In genomic region chr5:136888539-136889355, GRCm38 (mm10) we compare ENCODE assay signal across 12 mouse cellular contexts. TPM values are rescaled to one million over a fixed set of nuclear protein-coding genes. Genes with fewer than 3 reads are reported as not detected.
DNase-seq lines count a peak whose midpoint lies in the region; ATAC-seq and TF ChIP-seq lines count a peak whose summit lies in the region.
"Had no signal": no experiment of that assay in that cellular context is flagged by ENCODE, and none has a peak within 500 bp of the region (broad histone marks: within the 10 kb centered on the region; RNA-seq: fewer than 3 reads in every experiment).

No protein-coding gene starts in this region.

- 43% methylated on average over 19 of the region's 19 CpGs for WGBS in liver, adult 2 months
- WGBS in liver, embryonic 12.5 days (ENCODE audit: insufficient replicate concordance), result 48% methylated on average over 19 of the region's 19 CpGs
- WGBS in embryonic facial prominence, embryonic 12.5 days, result 34% methylated on average over 19 of the region's 19 CpGs
- 41% methylated on average over 19 of the region's 19 CpGs for WGBS in heart, postnatal 0 days

- no peak for TF ChIP-seq CTCF in liver, adult 2 months (IDR thresholded peaks at IDR 0.05; ENCODE audit: low read depth, low read length)
- no peak for TF ChIP-seq CTCF in heart, postnatal 0 days (IDR thresholded peaks at IDR 0.05; ENCODE audit: low read depth)

- no peak overlapping the region for H3K4me2 ChIP-seq in liver, embryonic 12.5 days
- H3K4me2 ChIP-seq in embryonic facial prominence, embryonic 12.5 days (replicated peaks), result peak overlapping the region; percentile 9; the same call in 1 of the 2 replicates
- peak overlapping the region; percentile 35 for H3K4me2 ChIP-seq in heart, postnatal 0 days (ENCODE audit: low read depth, low read length)

- no peaks in the 10 kb centered on the region for H3K79me2 ChIP-seq in liver, adult 2 months (ENCODE audit: control insufficient read depth, insufficient read depth, low read length)

- DNase-seq in liver, adult 2 months (ENCODE audit: extremely low read depth, low read depth, low spot score), result peak; percentile 92
- DNase-seq in heart, postnatal 0 days (ENCODE audit: low spot score), result peak; percentile 28
- peak; percentile 54 for DNase-seq in neural tube, embryonic 10.5 days (ENCODE audit: extremely low spot score, low spot score)
- no peak for DNase-seq in retina, embryonic 14.5 days (ENCODE audit: low spot score)
- no peak for DNase-seq in c-Kit-positive CD71-positive TER-119-positive erythroid progenitor cells, embryonic 14.5 days (ENCODE audit: low spot score)
- DNase-seq in ovary, postnatal 10 days (ENCODE audit: low spot score), result no peak
- DNase-seq: adrenal gland, adult 8-10 months; liver; midbrain, embryonic 14.5 days had no signal

- H3K9ac ChIP-seq in liver, adult 2 months (ENCODE audit: low read depth, low read length), result no peak overlapping the region
- no peak overlapping the region for H3K9ac ChIP-seq in liver, embryonic 12.5 days
- no peak overlapping the region for H3K9ac ChIP-seq in embryonic facial prominence, embryonic 12.5 days
- no peak overlapping the region for H3K9ac ChIP-seq in heart, postnatal 0 days (replicated peaks; ENCODE audit: low read depth, low read length)

- no peaks in the 10 kb centered on the region for H3K27me3 ChIP-seq in liver, adult 2 months (ENCODE audit: control insufficient read depth, insufficient read depth, low read length)
- H3K27me3 ChIP-seq in liver, embryonic 12.5 days (replicated peaks), result peaks cover 26% of the 10 kb centered on the region
- H3K27me3 ChIP-seq in embryonic facial prominence, embryonic 12.5 days, result no peaks in the 10 kb centered on the region
- H3K27me3 ChIP-seq in heart, postnatal 0 days (ENCODE audit: control insufficient read depth, insufficient read depth, low read length), result peaks cover 21% of the 10 kb centered on the region

- H3K4me3 ChIP-seq in liver, adult 2 months (ENCODE audit: insufficient read depth, low read depth, low read length), result no peak overlapping the region
- no peak overlapping the region for H3K4me3 ChIP-seq in liver, embryonic 12.5 days
- no peak overlapping the region for H3K4me3 ChIP-seq in embryonic facial prominence, embryonic 12.5 days
- H3K4me3 ChIP-seq in heart, postnatal 0 days (ENCODE audit: low read depth, low read length), result no peak overlapping the region

- H3K9me3 ChIP-seq in liver, embryonic 12.5 days (replicated peaks), result no peaks in the 10 kb centered on the region
- H3K9me3 ChIP-seq in embryonic facial prominence, embryonic 12.5 days, result no peaks in the 10 kb centered on the region
- H3K9me3 ChIP-seq in heart, postnatal 0 days (replicated peaks; ENCODE audit: control insufficient read depth, low read length), result no peaks in the 10 kb centered on the region

- TF ChIP-seq POLR2A in liver, adult 2 months (IDR thresholded peaks at IDR 0.05; ENCODE audit: extremely low read depth, insufficient read depth, low read length), result no peak

- no peaks in the 10 kb centered on the region for H3K36me3 ChIP-seq in liver, adult 2 months (ENCODE audit: control insufficient read depth, insufficient read depth, low read length)
- H3K36me3 ChIP-seq in liver, embryonic 12.5 days, result no peaks in the 10 kb centered on the region
- no peaks in the 10 kb centered on the region for H3K36me3 ChIP-seq in embryonic facial prominence, embryonic 12.5 days
- H3K36me3 ChIP-seq in heart, postnatal 0 days (replicated peaks; ENCODE audit: control insufficient read depth, insufficient read depth, low read length), result no peaks in the 10 kb centered on the region

- TF ChIP-seq EP300 in heart, postnatal 0 days (IDR thresholded peaks at IDR 0.05; ENCODE audit: low read depth), result no peak

- H3K4me1 ChIP-seq in liver, adult 2 months (ENCODE audit: control insufficient read depth, insufficient read depth, low read length), result peaks cover 5% of the 10 kb centered on the region
- H3K4me1 ChIP-seq in liver, embryonic 12.5 days, result 0 out of 2 replicates have a peak, but pooled peaks cover 4% of the 10 kb centered on the region
- H3K4me1 ChIP-seq in embryonic facial prominence, embryonic 12.5 days, result peaks cover 22% of the 10 kb centered on the region
- H3K4me1 ChIP-seq in heart, postnatal 0 days (ENCODE audit: control insufficient read depth, insufficient read depth), result no peaks in the 10 kb centered on the region

- H3K27ac ChIP-seq in liver, adult 2 months (replicated peaks; ENCODE audit: insufficient read depth, low read depth, low read length), result no peak overlapping the region
- H3K27ac ChIP-seq in liver, embryonic 12.5 days, result no peak overlapping the region
- H3K27ac ChIP-seq in embryonic facial prominence, embryonic 12.5 days, result peak overlapping the region; percentile 83
- peak overlapping the region; percentile 34; the same call in 1 of the 2 replicates for H3K27ac ChIP-seq in heart, postnatal 0 days (ENCODE audit: low read depth)

- ATAC-seq in liver, embryonic 12.5 days, result no peak
- ATAC-seq in embryonic facial prominence, embryonic 12.5 days (ENCODE audit: insufficient number of reproducible peaks, insufficient read depth, low FRiP score, low TSS enrichment), result 0 out of 2 replicates have a peak, but pooled peaks have one; percentile 41
- ATAC-seq in heart, postnatal 0 days (ENCODE audit: insufficient read depth, low read depth), result no peak

RNA-seq across cellular contexts. Expression of gene Col26a1, which starts 5.7 kb away (rescaled TPM):
- total RNA-seq in liver, adult 2 months (2014; rRNA removed), result not detected in 2 replicates
- polyA plus RNA-seq in liver, adult 2 months (2012; rRNA removed), result not detected in 2 replicates
- polyA plus RNA-seq in liver, embryonic 12.5 days (2016; fragmentation: Nextera tagmentation; extraction: Ambion mirVana), result 2.6 and 4.0 TPM in 2 replicates
- 239 and 242 TPM in 2 replicates for polyA plus RNA-seq in embryonic facial prominence, embryonic 12.5 days (2016; fragmentation: Nextera tagmentation; extraction: Ambion mirVana)
- 8.1 and 9.9 TPM in 2 replicates for total RNA-seq in heart, postnatal 0 days (2014; rRNA removed; ENCODE audit: low replicate concordance)
- 4.1 and 5.4 TPM in 2 replicates for polyA plus RNA-seq in heart, postnatal 0 days (2015; fragmentation: Nextera tagmentation; extraction: Ambion mirVana)
- total RNA-seq: common myeloid progenitor, adult 5-6 weeks had no signal

RNA-seq across cellular contexts. Expression of gene Ift22, which starts 19.2 kb away (rescaled TPM):
- 2.4 and 3.2 TPM in 2 replicates for total RNA-seq in liver, adult 2 months (2014; rRNA removed)
- 3.4 and 3.8 TPM in 2 replicates for polyA plus RNA-seq in liver, adult 2 months (2012; rRNA removed)
- polyA plus RNA-seq in liver, embryonic 12.5 days (2016; fragmentation: Nextera tagmentation; extraction: Ambion mirVana), result 15.4 and 15.7 TPM in 2 replicates
- polyA plus RNA-seq in embryonic facial prominence, embryonic 12.5 days (2016; fragmentation: Nextera tagmentation; extraction: Ambion mirVana), result 67.9 and 70.2 TPM in 2 replicates
- 7.0 and 18.3 TPM in 2 replicates for total RNA-seq in heart, postnatal 0 days (2014; rRNA removed; ENCODE audit: low replicate concordance)
- 23.3 and 27.2 TPM in 2 replicates for polyA plus RNA-seq in heart, postnatal 0 days (2015; fragmentation: Nextera tagmentation; extraction: Ambion mirVana)

Comparison
In these comparisons a context has a peak if more than half of its experiments do, and no peak if none do; other contexts are left out.
1. DNase-seq: peak in liver, adult 2 months (single experiment), heart, postnatal 0 days (single experiment) and neural tube, embryonic 10.5 days (single experiment); none in retina, embryonic 14.5 days (single experiment), c-Kit-positive CD71-positive TER-119-positive erythroid progenitor cells, embryonic 14.5 days (single experiment) and ovary, postnatal 10 days (single experiment).
2. H3K27ac ChIP-seq: peak in embryonic facial prominence, embryonic 12.5 days (single experiment) and heart, postnatal 0 days (single experiment); none in liver, adult 2 months (single experiment) and liver, embryonic 12.5 days (single experiment).
3. RNA of gene Col26a1, which starts 5.7 kb away (polyA plus RNA-seq): 239 to 242 TPM in embryonic facial prominence, embryonic 12.5 days; 4.1 to 5.4 TPM in heart, postnatal 0 days, 2.6 to 4.0 TPM in liver, embryonic 12.5 days and not detected in liver, adult 2 months; every median in the first group is over 10 times any median in the second.